Mouse (Mus musculus) common myeloid progenitor, adult 5-6 weeks (primary cell): ENCODE results near the gene Snai3. TPM values are rescaled to one million over a fixed set of nuclear protein-coding genes. Genes with fewer than 3 reads are reported as not detected.

Experiments
- ATAC-seq: replicated peaks from 2 replicates; pipeline ENCODE4 v1.8.0; 2016; ENCODE audit warnings: low read depth, mild to moderate bottlenecking, moderate TSS enrichment, inconsistent platforms; ENCODE audit not compliant: poor library complexity, severe bottlenecking
- total RNA-seq: library from RNA; stranded (forward); fragments of 200-1000, 187-1606 nt; gene quantifications from 2 replicates; pipeline ENCODE4 v1.2.3, GENCODE M21; 2017

The Snai3 gene
- total RNA-seq, 1 experiment from 2014 or later, result not detected

GRCm38 (mm10) chr8:122461473-122462148 is 1.1 kb upstream of the Snai3 start:
- no peak for ATAC-seq

GRCm38 (mm10) chr8:122459990-122460389 is 543 bp downstream of the Snai3 start:
- no peak for ATAC-seq

- no peak for ATAC-seq
These were observed 1.2 kb downstream of the Snai3 start for GRCm38 (mm10) chr8:122459218-122459900.

GRCm38 (mm10) chr8:122457171-122457570 is 3.4 kb downstream of the Snai3 start:
- no peak for ATAC-seq

GRCm38 (mm10) chr8:122454409-122454808 is 6.1 kb downstream of the Snai3 start:
- peak; percentile 34 for ATAC-seq

- ATAC-seq, result no peak
These were observed 8.4 kb downstream of the Snai3 start for GRCm38 (mm10) chr8:122452154-122452553.

GRCm38 (mm10) chr8:122451161-122451703 is 9.3 kb downstream of the Snai3 start:
- ATAC-seq, result no peak

GRCm38 (mm10) chr8:122445203-122445602 is 15.3 kb downstream of the Snai3 start:
- ATAC-seq, result no peak

GRCm38 (mm10) chr8:122444058-122444748 is 16.3 kb downstream of the Snai3 start:
- peak; percentile 52 for ATAC-seq

GRCm38 (mm10) chr8:122443262-122444006 is 17.1 kb downstream of the Snai3 start, which contains the start of gene Mvd:
TSS of gene Mvd (minus strand) at chr8:122443422.
- peak; percentile 91 for ATAC-seq

- no peak for ATAC-seq
These were observed 17.8 kb downstream of the Snai3 start for GRCm38 (mm10) chr8:122442781-122443180.

GRCm38 (mm10) chr8:122442356-122442755 is 18.2 kb downstream of the Snai3 start:
- ATAC-seq, result no peak

- ATAC-seq, result no peak
These were observed 19.2 kb downstream of the Snai3 start for GRCm38 (mm10) chr8:122441326-122441725.

GRCm38 (mm10) chr8:122439336-122439735 is 21.2 kb downstream of the Snai3 start:
- ATAC-seq, result no peak

- 0 out of 2 replicates have a peak, but pooled peaks have one; percentile 6 for ATAC-seq
These were observed 22.7 kb downstream of the Snai3 start for GRCm38 (mm10) chr8:122437708-122438331.

- ATAC-seq, result no peak
These were observed 23.9 kb downstream of the Snai3 start for GRCm38 (mm10) chr8:122436586-122437125.

GRCm38 (mm10) chr8:122436146-122436545 is 24.4 kb downstream of the Snai3 start:
- ATAC-seq, result no peak

- ATAC-seq, result no peak
These were observed 25.2 kb downstream of the Snai3 start for GRCm38 (mm10) chr8:122435375-122435774.

GRCm38 (mm10) chr8:122433269-122433905 is 27.1 kb downstream of the Snai3 start:
- ATAC-seq, result peak; percentile 30
